Mouse (Mus musculus) midbrain, embryonic 12.5 days (tissue): ENCODE results near the gene Capzb. TPM values are rescaled to one million over a fixed set of nuclear protein-coding genes. Genes with fewer than 3 reads are reported as not detected.

ENCODE experiments used
- ATAC-seq: fragments of 200-750 bp; cut with Nextera tagmentation; 2 replicates; pipeline ENCODE4 v1.8.0; 2017; ENCODE audit warnings: low read depth, moderate TSS enrichment, moderate library complexity; ENCODE audit not compliant: low FRiP score
- H3K27ac ChIP-seq: fragments of 300-500 bp; sonication (generic); replicated peaks from 2 replicates; pipeline ENCODE4 v1.5.1; 2016; ENCODE audit warnings: mild to moderate bottlenecking
- H3K27me3 ChIP-seq: fragments of 300-500 bp; sonication (generic); 2 replicates; pipeline ENCODE4 v1.6.1; 2016; ENCODE audit warnings: mild to moderate bottlenecking
- H3K36me3 ChIP-seq: fragments of 300-500 bp; sonication (generic); 2 replicates; pipeline ENCODE4 v1.6.1; 2016
- H3K4me1 ChIP-seq: fragments of 300-500 bp; sonication (generic); 2 replicates; pipeline ENCODE4 v1.6.1; 2016
- H3K4me2 ChIP-seq: fragments of 300-500 bp; sonication (generic); replicated peaks from 2 replicates; pipeline ENCODE4 v1.6.1; 2016; ENCODE audit warnings: mild to moderate bottlenecking, moderate library complexity
- H3K4me3 ChIP-seq: fragments of 300-500 bp; sonication (generic); 2 replicates; pipeline ENCODE4 v1.5.1; 2016; ENCODE audit warnings: mild to moderate bottlenecking
- H3K9ac ChIP-seq: fragments of 300-500 bp; sonication (generic); replicated peaks from 2 replicates; pipeline ENCODE4 v1.6.1; 2016; ENCODE audit warnings: mild to moderate bottlenecking, moderate library complexity
- H3K9me3 ChIP-seq: fragments of 300-500 bp; sonication (generic); 2 replicates; pipeline ENCODE4 v1.6.1; 2016; ENCODE audit warnings: mild to moderate bottlenecking
- WGBS: fragments of 180-500 bp; shearing (Covaris S2); methylation state at CpG from one replicate; pipeline ENCODE4 v1.1.7; 2016; 5-methylcytosine and 5-hydroxymethylcytosine counted together
- polyA plus RNA-seq: library from polyadenylated mRNA; unstranded; fragments of >200 nt; fragmentation: Nextera tagmentation; extraction: Ambion mirVana; gene quantifications from 2 replicates; pipeline ENCODE4 v1.2.1, GENCODE M21; 2016

Gene Capzb
- polyA plus RNA-seq, 1 experiment from 2014 or later = 337 TPM

GRCm38 (mm10) chr4:139246130-139246877, 53.6 kb downstream of the Capzb start:
- Histone ChIP-seq H3K27ac (peak overlapping the region; percentile 50), H3K36me3 (peaks cover 13% of the 10 kb centered on the region; the same call in 1 of the 2 replicates), H3K27me3 (no peaks in the 10 kb centered on the region), H3K9ac (no peak overlapping the region), H3K4me3 (no peak overlapping the region), H3K4me1 (peaks cover 50% of the 10 kb centered on the region), H3K4me2 (no peak overlapping the region), H3K9me3 (no peaks in the 10 kb centered on the region)
- peak; percentile 65; the same call in 1 of the 2 replicates for ATAC-seq
- 69% methylated on average over 7 of the region's 7 CpGs for WGBS

GRCm38 (mm10) chr4:139247966-139248365, 55.3 kb downstream of the Capzb start:
- H3K9me3 ChIP-seq = no peaks in the 10 kb centered on the region
- H3K27me3 ChIP-seq = no peaks in the 10 kb centered on the region
- 85% methylated on average over 7 of the region's 7 CpGs for WGBS
- no peak for ATAC-seq
- no peaks in the 10 kb centered on the region for H3K36me3 ChIP-seq
- no peak overlapping the region for H3K9ac ChIP-seq
- no peak overlapping the region for H3K4me2 ChIP-seq
- H3K4me3 ChIP-seq = no peak overlapping the region
- H3K27ac ChIP-seq = no peak overlapping the region
- H3K4me1 ChIP-seq = peaks cover 54% of the 10 kb centered on the region

- Histone ChIP-seq H3K9ac (no peak overlapping the region), H3K4me2 (no peak overlapping the region), H3K4me1 (peaks cover 54% of the 10 kb centered on the region), H3K9me3 (no peaks in the 10 kb centered on the region), H3K36me3 (no peaks in the 10 kb centered on the region), H3K4me3 (no peak overlapping the region), H3K27me3 (no peaks in the 10 kb centered on the region), H3K27ac (peak overlapping the region; percentile 10; the same call in 1 of the 2 replicates)
- WGBS = 82% methylated on average over 5 of the region's 5 CpGs
- no peak for ATAC-seq
These were observed 56.0 kb downstream of the Capzb start for GRCm38 (mm10) chr4:139248736-139249135.

DNA sequence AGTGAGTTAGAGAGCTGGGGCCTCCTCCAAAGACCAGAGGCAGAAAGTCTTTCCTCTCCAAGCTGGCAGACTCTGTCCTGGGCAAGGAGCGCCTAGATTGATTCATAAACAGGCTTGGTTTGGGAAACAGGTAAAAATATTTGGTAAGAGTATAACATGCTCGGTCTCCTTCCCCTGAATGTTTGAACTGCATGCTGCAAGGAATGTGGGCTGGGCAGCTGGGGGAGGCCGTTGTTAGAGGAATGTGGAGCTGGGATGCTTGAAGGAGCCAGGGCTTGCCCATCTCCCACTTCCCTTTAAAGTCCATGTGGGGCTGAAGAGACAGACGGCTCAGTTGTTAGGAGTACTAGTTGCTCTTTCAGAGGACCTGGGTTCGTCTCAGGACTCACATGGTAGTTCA, 57.3 kb downstream of the Capzb start:
- H3K4me2 ChIP-seq = no peak overlapping the region
- H3K27me3 ChIP-seq = no peaks in the 10 kb centered on the region
- H3K4me1 ChIP-seq = peaks cover 49% of the 10 kb centered on the region
- H3K27ac ChIP-seq = no peak overlapping the region
- no peak overlapping the region for H3K9ac ChIP-seq
- no peaks in the 10 kb centered on the region for H3K9me3 ChIP-seq
- H3K36me3 ChIP-seq = no peaks in the 10 kb centered on the region
- no peak overlapping the region for H3K4me3 ChIP-seq
- WGBS = 67% methylated on average over 5 of the region's 5 CpGs
- no peak for ATAC-seq

DNA sequence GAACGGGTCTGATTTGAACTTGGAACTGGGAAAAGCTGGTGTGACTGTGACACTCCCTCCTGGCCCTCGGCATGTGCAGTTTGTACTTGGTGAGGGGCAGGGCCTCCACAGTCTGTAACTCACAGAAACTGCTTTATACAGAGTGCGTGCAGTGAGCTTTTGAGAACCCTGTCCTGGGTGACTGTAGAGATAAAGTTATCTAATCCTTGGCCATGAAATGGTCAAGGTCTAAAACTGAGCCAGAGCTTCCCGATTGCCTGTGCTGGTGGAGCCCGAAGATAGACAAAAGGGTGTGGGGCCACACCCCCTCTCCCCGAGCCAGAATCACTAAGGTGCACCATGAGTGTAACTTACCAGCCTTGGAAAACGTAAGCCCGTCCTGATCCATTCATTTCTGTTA, 58.2 kb downstream of the Capzb start:
- Histone ChIP-seq H3K27ac (no peak overlapping the region), H3K9ac (no peak overlapping the region), H3K27me3 (no peaks in the 10 kb centered on the region), H3K4me2 (no peak overlapping the region), H3K9me3 (no peaks in the 10 kb centered on the region), H3K36me3 (no peaks in the 10 kb centered on the region), H3K4me3 (no peak overlapping the region), H3K4me1 (peaks cover 45% of the 10 kb centered on the region)
- WGBS = 86% methylated on average over 8 of the region's 8 CpGs
- ATAC-seq = no peak

GRCm38 (mm10) chr4:139252051-139252760, 59.5 kb downstream of the Capzb start:
- no peak overlapping the region for H3K4me2 ChIP-seq
- H3K4me3 ChIP-seq = no peak overlapping the region
- no peak for ATAC-seq
- no peaks in the 10 kb centered on the region for H3K9me3 ChIP-seq
- WGBS = 55% methylated on average over 22 of the region's 22 CpGs
- H3K36me3 ChIP-seq = peaks cover 4% of the 10 kb centered on the region
- no peak overlapping the region for H3K9ac ChIP-seq
- no peaks in the 10 kb centered on the region for H3K27me3 ChIP-seq
- H3K27ac ChIP-seq = 0 out of 2 replicates have a peak overlapping the region, but pooled peaks have one; percentile 35
- H3K4me1 ChIP-seq = peaks cover 32% of the 10 kb centered on the region

DNA sequence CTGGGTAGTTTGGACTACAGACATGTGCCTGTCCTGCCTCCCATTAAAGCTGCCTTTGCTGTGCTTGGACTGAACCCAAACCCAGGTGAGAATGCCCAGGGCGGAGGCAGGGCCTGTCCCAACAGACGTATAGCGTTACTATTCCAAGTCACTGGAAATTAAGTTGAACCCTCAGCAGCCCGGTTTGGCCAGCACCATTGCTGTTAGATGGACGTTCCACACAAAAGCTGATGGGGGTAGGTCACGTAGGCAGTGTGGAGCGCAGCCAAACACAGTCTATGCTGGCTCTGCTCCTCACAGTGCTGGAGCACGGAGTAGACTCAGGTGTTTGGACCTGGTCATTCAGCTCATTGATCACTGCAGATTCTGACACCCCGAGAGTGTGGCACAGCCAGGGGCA, 60.5 kb downstream of the Capzb start:
- Histone ChIP-seq H3K4me2 (no peak overlapping the region), H3K4me3 (no peak overlapping the region), H3K27ac (no peak overlapping the region), H3K9me3 (no peaks in the 10 kb centered on the region), H3K4me1 (peaks cover 24% of the 10 kb centered on the region), H3K36me3 (peaks cover 14% of the 10 kb centered on the region), H3K27me3 (no peaks in the 10 kb centered on the region), H3K9ac (no peak overlapping the region)
- no peak for ATAC-seq
- 89% methylated on average over 9 of the region's 9 CpGs for WGBS

DNA sequence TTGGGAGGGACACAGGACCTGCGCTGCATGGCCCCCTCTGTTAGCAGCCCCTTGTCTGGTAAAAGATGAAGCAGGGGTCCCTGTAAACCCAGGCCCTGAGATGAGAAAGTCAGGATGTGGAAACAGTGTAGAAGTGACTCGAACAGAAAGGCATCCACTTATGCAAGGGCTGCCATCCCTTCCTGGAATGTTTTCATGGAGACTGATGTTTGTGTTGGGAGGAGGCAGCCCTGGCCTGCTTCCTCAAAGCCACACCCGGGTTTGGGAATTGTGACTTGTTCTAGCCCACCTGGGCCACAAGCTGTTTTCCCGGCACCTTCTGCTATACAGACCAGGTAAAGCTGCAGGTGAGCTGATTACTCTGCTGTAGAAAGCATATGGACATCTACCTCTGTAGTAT, 63.4 kb downstream of the Capzb start:
- WGBS = 89% methylated on average over 4 of the region's 4 CpGs
- no peaks in the 10 kb centered on the region for H3K9me3 ChIP-seq
- H3K36me3 ChIP-seq = peaks cover 40% of the 10 kb centered on the region
- no peak overlapping the region for H3K27ac ChIP-seq
- no peak overlapping the region for H3K4me3 ChIP-seq
- H3K4me2 ChIP-seq = no peak overlapping the region
- H3K27me3 ChIP-seq = no peaks in the 10 kb centered on the region
- H3K4me1 ChIP-seq = peaks cover 8% of the 10 kb centered on the region
- no peak for ATAC-seq
- no peak overlapping the region for H3K9ac ChIP-seq

DNA sequence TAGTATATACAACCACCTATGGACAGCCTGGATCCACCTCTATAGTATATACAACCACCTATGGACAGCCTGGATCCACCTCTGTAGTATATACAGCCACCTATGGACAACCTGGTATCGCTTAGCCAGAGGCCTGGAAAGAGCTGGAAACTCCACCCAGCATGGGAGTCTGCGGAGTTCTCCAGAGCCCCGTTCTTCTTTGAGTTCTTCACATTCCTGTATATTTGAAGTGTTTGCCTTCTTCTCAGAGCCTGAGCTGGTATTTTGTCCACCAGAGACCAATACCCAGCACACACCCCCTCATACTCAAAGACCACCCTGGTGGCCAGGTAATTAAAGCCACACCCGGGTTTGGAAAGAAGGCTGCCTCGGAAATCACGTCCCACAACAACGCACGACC, 64.0 kb downstream of the Capzb start:
- no peak for ATAC-seq
- no peak overlapping the region for H3K9ac ChIP-seq

DNA sequence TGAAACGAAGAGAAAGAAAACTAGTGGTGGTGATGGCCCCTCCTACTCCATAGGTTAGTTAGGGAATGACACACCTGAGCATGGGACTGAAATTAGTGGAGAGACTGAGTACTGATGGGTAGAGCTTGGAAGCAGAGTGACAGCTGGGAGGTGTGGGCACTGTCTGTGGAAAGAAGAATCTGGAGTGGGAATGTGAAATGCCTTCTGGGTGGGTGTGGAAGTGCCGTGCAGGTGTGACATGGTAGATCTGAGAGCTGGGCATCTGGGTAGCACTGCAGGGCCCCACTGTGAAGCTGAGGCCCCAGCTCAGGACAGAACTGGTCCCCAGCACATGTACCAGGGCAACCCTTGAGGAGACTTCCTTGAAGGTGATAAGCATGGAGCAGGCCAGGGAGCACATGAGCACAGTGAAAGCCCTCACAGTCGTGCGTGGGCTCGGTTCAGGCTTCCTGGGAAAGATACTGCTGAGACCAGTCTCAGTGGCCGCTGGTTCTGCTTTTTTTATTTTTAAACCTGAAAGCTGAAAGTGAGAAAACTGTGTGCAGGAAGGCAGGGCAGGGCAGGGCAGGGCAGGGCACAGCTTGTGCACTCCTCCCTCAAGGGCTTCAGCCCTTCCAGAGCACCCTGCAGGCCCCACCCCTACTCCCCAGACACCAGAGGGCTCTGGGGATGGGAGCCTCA, 66.1 kb downstream of the Capzb start:
- no peaks in the 10 kb centered on the region for H3K27me3 ChIP-seq
- no peak for ATAC-seq
- no peak overlapping the region for H3K9ac ChIP-seq
- WGBS = 78% methylated on average over 6 of the region's 6 CpGs
- H3K4me1 ChIP-seq = no peaks in the 10 kb centered on the region
- H3K4me2 ChIP-seq = no peak overlapping the region
- H3K4me3 ChIP-seq = no peak overlapping the region
- H3K27ac ChIP-seq = 0 out of 2 replicates have a peak overlapping the region, but pooled peaks have one; percentile 39
- peaks cover 65% of the 10 kb centered on the region for H3K36me3 ChIP-seq
- H3K9me3 ChIP-seq = no peaks in the 10 kb centered on the region

More for the DNA sequence above, 64.0 kb downstream of the Capzb start:
- peaks cover 46% of the 10 kb centered on the region for H3K36me3 ChIP-seq
- H3K27ac ChIP-seq = no peak overlapping the region
- WGBS = 84% methylated on average over 8 of the region's 8 CpGs
- no peak overlapping the region for H3K4me2 ChIP-seq
- H3K4me1 ChIP-seq = peaks cover 3% of the 10 kb centered on the region
- H3K27me3 ChIP-seq = no peaks in the 10 kb centered on the region
- H3K4me3 ChIP-seq = no peak overlapping the region
- H3K9me3 ChIP-seq = no peaks in the 10 kb centered on the region

GRCm38 (mm10) chr4:139259302-139259871, 66.7 kb downstream of the Capzb start:
- H3K9me3 ChIP-seq = no peaks in the 10 kb centered on the region
- no peaks in the 10 kb centered on the region for H3K4me1 ChIP-seq
- H3K9ac ChIP-seq = no peak overlapping the region
- H3K27ac ChIP-seq = no peak overlapping the region
- WGBS = 87% methylated on average over 11 of the region's 11 CpGs
- H3K36me3 ChIP-seq = peaks cover 71% of the 10 kb centered on the region
- H3K27me3 ChIP-seq = no peaks in the 10 kb centered on the region
- H3K4me2 ChIP-seq = no peak overlapping the region
- no peak overlapping the region for H3K4me3 ChIP-seq
- no peak for ATAC-seq

- Histone ChIP-seq H3K36me3 (peaks cover 71% of the 10 kb centered on the region), H3K9me3 (no peaks in the 10 kb centered on the region), H3K27me3 (no peaks in the 10 kb centered on the region), H3K27ac (no peak overlapping the region), H3K4me3 (no peak overlapping the region), H3K4me2 (no peak overlapping the region), H3K4me1 (no peaks in the 10 kb centered on the region; the same call in 1 of the 2 replicates), H3K9ac (no peak overlapping the region)
- no peak for ATAC-seq
- 94% methylated on average over 6 of the region's 6 CpGs for WGBS
These were observed 70.3 kb downstream of the Capzb start for GRCm38 (mm10) chr4:139262981-139263380.
